Mouse (Mus musculus): ENCODE measurements around the gene Atad2b. TPM values are rescaled to one million over a fixed set of nuclear protein-coding genes. Genes with fewer than 3 reads are reported as not detected.
"Not testable (repeated sequence)": the region's sequence is repeated elsewhere in the genome, so short reads cannot be mapped to it uniquely, and the experiment has no call there.

Gene Atad2b
- polyA plus RNA-seq, 1 experiment from 2014 or later, result 14.9 TPM

DNA sequence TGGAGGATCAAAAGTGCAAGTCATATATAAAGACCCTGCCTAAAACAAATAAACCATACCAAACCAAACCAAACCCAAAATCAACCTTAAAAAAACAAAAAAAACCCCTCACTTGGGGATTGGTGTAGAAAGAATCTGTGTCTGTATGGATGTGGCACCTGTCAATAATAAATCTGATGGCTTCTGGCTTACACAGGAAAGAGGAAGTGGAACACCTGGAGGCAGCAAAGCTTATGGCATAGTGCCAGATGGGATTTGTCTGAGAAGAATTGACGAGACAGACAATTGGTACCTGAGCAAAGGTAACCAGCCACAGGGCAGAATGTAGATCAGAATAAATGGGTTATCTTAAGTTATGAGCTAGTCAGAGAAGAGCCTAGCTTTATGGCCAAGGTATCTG lies 32.1 kb upstream of the Atad2b start:
- Histone ChIP-seq H3K4me2 (no peak overlapping the region), H3K9ac (no peak overlapping the region), H3K4me3 (no peak overlapping the region), H3K27ac (no peak overlapping the region), H3K27me3 (no peaks in the 10 kb centered on the region), H3K9me3 (no peaks in the 10 kb centered on the region), H3K4me1 (no peaks in the 10 kb centered on the region), H3K36me3 (peaks cover 20% of the 10 kb centered on the region)
- WGBS, result 62% methylated on average over 1 of the region's 1 CpGs
- no peak for ATAC-seq (ENCODE audit: insufficient number of reproducible peaks, insufficient read depth, low FRiP score, low TSS enrichment, low read depth)

DNA sequence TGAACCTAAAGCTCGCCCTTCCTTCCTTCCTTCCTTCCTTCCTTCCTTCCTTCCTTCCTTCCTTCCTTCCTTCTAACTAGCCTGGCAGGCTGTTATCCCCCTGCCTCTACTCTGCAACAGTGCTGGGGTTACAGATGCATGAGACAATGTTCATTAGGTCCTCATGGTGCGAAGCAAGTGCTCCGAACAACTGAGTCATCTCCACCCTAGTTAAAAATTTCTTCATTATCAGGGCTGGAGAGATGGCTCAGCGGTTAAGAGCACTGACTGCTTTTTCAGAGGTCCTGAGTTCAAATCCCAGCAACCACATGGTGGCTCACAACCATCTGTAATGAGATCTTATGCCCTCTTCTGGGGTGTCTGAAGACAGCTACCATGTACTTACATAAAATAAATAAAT lies 30.6 kb upstream of the Atad2b start:
- not testable (repeated sequence) for H3K27me3 ChIP-seq; H3K4me3 ChIP-seq; H3K4me1 ChIP-seq; ATAC-seq (ENCODE audit: insufficient number of reproducible peaks, insufficient read depth, low FRiP score, low TSS enrichment, low read depth); H3K4me2 ChIP-seq; H3K9me3 ChIP-seq; H3K9ac ChIP-seq; H3K27ac ChIP-seq
- 93% methylated on average over 4 of the region's 4 CpGs for WGBS
- peaks cover 20% of the 10 kb centered on the region for H3K36me3 ChIP-seq

DNA sequence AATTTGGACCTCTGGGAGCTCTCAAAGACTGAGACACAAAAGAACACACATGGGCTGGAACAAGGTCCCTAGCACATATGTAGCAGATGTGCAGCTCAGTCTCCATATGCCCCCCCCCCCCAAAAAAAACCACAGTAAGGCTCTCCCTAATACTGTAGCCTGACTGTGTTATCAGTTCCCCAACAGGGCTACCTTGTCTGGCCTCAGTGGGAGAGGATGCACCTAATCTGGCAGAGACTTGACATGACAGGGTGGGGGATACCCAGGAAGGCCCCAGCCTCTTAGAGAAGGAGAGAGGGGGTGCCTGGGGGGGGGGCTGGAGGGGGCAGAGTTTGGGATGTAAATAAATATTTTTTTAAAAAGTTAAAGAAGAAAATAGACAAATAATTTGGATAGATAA lies 28.4 kb upstream of the Atad2b start:
- Histone ChIP-seq H3K27me3 (no peaks in the 10 kb centered on the region), H3K9ac (no peak overlapping the region), H3K4me3 (no peak overlapping the region), H3K27ac (no peak overlapping the region), H3K9me3 (no peaks in the 10 kb centered on the region), H3K4me1 (no peaks in the 10 kb centered on the region), H3K36me3 (0 out of 2 replicates have a peak, but pooled peaks cover 9% of the 10 kb centered on the region), H3K4me2 (no peak overlapping the region)
- ATAC-seq (ENCODE audit: insufficient number of reproducible peaks, insufficient read depth, low FRiP score, low TSS enrichment, low read depth), result no peak

DNA sequence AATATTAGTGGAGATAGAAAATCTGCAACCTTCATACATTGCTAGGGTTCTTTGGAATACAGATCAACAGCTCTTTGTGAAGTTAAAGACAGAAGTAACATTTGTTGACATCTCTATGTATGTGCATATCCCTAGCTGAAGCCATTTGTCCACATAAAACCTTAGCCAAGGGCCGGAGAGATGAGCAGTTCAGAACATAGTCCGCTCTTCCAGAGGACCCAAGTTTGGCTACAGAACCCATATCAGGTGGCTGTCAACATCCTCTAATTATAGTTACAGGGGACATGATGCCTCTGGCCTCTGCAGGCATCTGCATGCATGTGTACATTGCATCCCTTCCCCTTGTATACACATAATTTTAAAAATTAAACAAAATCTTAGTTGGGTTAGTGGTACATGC lies 27.9 kb upstream of the Atad2b start:
- no peaks in the 10 kb centered on the region for H3K4me1 ChIP-seq
- H3K36me3 ChIP-seq, result 0 out of 2 replicates have a peak, but pooled peaks cover 9% of the 10 kb centered on the region
- H3K4me3 ChIP-seq, result no peak overlapping the region
- H3K9ac ChIP-seq, result no peak overlapping the region
- no peak for ATAC-seq (ENCODE audit: insufficient number of reproducible peaks, insufficient read depth, low FRiP score, low TSS enrichment, low read depth)
- H3K4me2 ChIP-seq, result no peak overlapping the region
- no peak overlapping the region for H3K27ac ChIP-seq
- no peaks in the 10 kb centered on the region for H3K9me3 ChIP-seq
- H3K27me3 ChIP-seq, result no peaks in the 10 kb centered on the region
- WGBS, result 92% methylated on average over 2 of the region's 2 CpGs

DNA sequence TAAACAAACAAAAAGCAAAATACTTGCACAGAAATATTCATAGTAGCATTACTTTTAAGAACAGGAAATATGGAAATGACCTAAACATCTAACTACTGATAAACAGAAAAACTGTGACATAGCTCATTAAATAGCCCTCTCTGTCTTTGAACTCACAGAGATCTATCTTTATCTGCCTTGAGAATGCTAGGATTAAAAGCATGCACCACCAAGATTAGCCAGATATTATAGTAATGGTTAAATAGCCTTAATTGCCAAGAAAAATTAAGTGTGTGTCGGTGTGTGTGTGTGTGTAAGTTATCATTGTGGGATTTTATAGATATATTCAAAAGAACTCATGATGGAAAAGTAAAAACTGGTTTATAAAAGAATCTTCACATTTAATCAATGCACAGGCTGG lies 27.3 kb upstream of the Atad2b start:
- Histone ChIP-seq H3K36me3 (0 out of 2 replicates have a peak, but pooled peaks cover 9% of the 10 kb centered on the region), H3K4me1 (no peaks in the 10 kb centered on the region), H3K9me3 (no peaks in the 10 kb centered on the region), H3K9ac (no peak overlapping the region), H3K4me3 (no peak overlapping the region), H3K27ac (no peak overlapping the region), H3K4me2 (no peak overlapping the region), H3K27me3 (no peaks in the 10 kb centered on the region)
- no peak for ATAC-seq (ENCODE audit: insufficient number of reproducible peaks, insufficient read depth, low FRiP score, low TSS enrichment, low read depth)
- 84% methylated on average over 1 of the region's 1 CpGs for WGBS

DNA sequence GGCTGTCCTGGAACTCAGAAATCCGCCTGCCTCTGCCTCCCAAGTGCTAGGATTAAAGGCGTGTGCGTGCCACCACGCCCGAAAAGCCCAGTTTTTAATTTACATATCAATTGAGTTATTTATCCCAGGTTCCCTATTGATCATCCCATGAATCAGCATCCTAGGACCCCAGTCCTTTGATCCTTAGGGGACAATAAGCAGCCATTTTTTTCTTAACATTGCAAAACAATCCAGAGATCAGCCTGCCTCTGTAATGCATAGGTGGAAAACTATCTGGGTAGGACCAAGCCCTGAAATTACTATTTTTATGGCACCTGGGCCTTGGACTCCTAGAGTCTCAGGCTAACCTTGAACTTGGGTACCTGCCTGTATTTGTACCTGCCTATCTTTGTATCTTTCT lies 19.1 kb upstream of the Atad2b start:
- H3K9me3 ChIP-seq, result no peaks in the 10 kb centered on the region
- WGBS, result 87% methylated on average over 5 of the region's 5 CpGs
- no peak for ATAC-seq (ENCODE audit: insufficient number of reproducible peaks, insufficient read depth, low FRiP score, low TSS enrichment, low read depth)

DNA sequence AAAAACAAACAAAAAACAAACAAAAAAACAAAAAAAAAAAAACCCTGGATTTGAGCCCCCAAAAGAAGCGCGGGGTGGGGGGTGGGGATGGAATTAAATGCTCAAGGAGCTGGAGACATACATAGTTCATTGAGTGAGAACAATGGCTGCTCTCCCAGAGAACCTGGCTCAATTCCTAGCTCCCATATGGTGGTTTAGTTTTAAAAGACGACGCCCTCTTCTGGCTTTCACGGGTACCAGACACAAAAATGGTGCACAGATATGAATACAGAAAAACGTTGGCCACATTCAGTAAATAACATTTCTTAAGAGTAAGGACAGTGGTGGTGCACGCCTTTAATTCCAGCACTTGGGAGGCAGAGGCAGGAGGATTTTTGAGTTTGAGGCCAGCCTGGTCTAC lies 11.2 kb upstream of the Atad2b start:
- Histone ChIP-seq H3K36me3 (peaks cover 7% of the 10 kb centered on the region; the same call in 1 of the 2 replicates), H3K9me3 (no peaks in the 10 kb centered on the region), H3K27me3 (no peaks in the 10 kb centered on the region), H3K4me1 (no peaks in the 10 kb centered on the region), H3K9ac (no peak overlapping the region), H3K4me2 (no peak overlapping the region), H3K27ac (no peak overlapping the region), H3K4me3 (no peak overlapping the region)
- no peak for ATAC-seq (ENCODE audit: insufficient number of reproducible peaks, insufficient read depth, low FRiP score, low TSS enrichment, low read depth)
- 83% methylated on average over 7 of the region's 7 CpGs for WGBS

More for the DNA sequence above, 19.1 kb upstream of the Atad2b start:
- Histone ChIP-seq H3K4me1 (no peaks in the 10 kb centered on the region), H3K27ac (no peak overlapping the region), H3K4me3 (no peak overlapping the region), H3K9ac (no peak overlapping the region), H3K36me3 (peaks cover 14% of the 10 kb centered on the region), H3K27me3 (no peaks in the 10 kb centered on the region), H3K4me2 (no peak overlapping the region)

DNA sequence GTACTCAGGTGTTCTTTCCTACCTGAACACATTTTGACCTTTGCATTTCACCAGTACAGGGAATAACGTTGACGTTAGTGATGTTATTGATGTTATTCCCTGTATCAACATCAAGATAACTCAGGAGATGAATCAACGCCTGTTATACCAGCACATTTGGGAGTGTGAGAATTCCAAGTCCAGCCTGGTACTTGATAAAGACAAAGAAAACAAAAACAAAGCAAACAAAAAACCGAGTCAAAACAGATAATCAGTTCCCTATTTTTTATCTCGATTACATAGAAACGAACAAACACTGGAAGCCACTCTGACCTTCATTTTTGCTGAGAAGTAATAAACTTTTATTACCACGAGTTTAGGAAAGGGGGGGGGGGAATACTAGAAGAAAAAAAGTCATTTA lies 10.7 kb upstream of the Atad2b start:
- H3K9ac ChIP-seq, result peak overlapping the region; percentile 87
- H3K4me2 ChIP-seq, result peak overlapping the region; percentile 78
- no peak for ATAC-seq (ENCODE audit: insufficient number of reproducible peaks, insufficient read depth, low FRiP score, low TSS enrichment, low read depth)
- WGBS, result 58% methylated on average over 7 of the region's 7 CpGs
- no peak overlapping the region; the same call in 1 of the 2 replicates for H3K27ac ChIP-seq
- no peaks in the 10 kb centered on the region for H3K4me1 ChIP-seq
- peaks cover 4% of the 10 kb centered on the region; the same call in 1 of the 2 replicates for H3K36me3 ChIP-seq
- H3K9me3 ChIP-seq, result no peaks in the 10 kb centered on the region
- peak overlapping the region; percentile 77 for H3K4me3 ChIP-seq
- H3K27me3 ChIP-seq, result no peaks in the 10 kb centered on the region

DNA sequence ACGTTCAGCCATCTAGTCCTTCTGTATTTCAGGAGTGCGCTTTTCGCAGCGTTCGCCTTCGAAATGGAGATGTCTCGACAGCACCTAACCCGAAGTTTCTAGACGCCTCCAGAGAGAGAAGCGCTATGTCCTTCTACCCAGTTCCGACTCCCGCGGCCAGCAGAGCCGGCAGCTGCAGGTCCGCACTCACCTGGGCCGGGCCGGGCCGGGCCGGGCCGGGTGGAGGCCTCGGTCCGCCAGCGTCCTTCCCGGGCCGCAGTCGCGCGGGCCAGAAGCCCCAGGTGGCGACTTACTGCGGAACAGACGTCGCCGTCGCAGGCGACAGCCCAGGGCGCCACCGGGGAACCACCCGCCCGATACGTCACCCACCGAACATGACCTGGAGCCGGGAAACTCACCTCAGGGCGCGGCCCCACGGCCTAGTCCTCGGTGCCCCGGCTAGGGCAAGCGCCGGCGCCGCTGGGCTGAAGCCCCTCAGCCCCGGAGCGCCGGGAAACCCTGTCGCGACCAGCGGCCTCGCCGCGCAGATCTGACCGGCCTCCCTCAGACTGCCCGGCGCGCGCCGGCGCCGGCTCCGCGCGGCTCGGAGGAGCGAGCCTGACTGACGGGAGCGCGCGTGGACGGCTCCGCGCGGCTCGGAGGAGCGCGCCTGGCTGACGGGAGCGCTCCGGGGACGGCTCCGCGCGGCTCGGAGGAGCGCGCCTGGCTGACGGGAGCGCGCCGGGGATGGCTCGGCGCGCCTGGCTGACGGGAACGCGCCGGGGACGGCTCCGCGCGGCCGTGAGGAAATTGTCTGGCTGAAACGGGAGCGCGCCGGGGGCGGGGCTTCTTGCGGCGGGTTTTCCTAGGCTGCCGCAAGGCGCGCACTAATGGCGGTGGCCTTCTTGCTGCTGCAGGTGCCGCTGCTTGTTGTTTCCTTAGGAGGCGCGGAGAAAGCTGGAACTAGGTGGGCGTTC lies 9.9 kb upstream of the Atad2b start, which contains the start of gene Ubxn2a:
Ubxn2a (minus strand) TSS at position 755 of the 956 bp plus-strand sequence.
- Histone ChIP-seq H3K27ac (peak within 1 kb of the TSS; percentile 68), H3K4me2 (peak within 1 kb of the TSS; percentile 78), H3K27me3 (no peaks in the 10 kb centered on the region), H3K9ac (peak within 1 kb of the TSS; percentile 87), H3K9me3 (no peaks in the 10 kb centered on the region), H3K36me3 (no peaks in the 10 kb centered on the region), H3K4me1 (no peaks in the 10 kb centered on the region), H3K4me3 (peak within 1 kb of the TSS; percentile 77)
- peak; percentile 89 for ATAC-seq (ENCODE audit: insufficient number of reproducible peaks, insufficient read depth, low FRiP score, low TSS enrichment, low read depth)
- 1% methylated on average over 123 of the region's 125 CpGs for WGBS

DNA sequence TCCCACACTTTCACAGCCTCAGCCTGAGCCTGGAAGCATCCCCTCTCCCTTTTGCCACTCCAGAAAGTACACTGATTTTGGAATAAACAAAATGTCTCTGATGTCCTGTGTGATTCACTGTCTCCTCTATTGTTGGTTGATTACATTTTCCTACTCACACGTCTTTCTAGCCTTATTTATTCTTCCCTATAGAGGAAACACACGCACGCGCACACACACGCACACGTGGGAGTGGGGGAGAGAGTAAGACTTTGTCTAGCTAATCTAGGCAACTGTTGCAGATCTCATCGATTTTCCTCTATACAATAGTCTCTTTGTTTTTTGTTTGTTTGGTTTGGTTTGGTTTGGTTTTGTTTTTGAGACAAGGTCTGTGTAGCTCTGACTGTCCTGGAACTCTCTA lies 8.8 kb upstream of the Atad2b start:
- Histone ChIP-seq H3K4me1 (no peaks in the 10 kb centered on the region), H3K9me3 (no peaks in the 10 kb centered on the region), H3K27ac (no peak overlapping the region), H3K27me3 (no peaks in the 10 kb centered on the region), H3K9ac (no peak overlapping the region), H3K4me2 (no peak overlapping the region), H3K4me3 (no peak overlapping the region), H3K36me3 (no peaks in the 10 kb centered on the region)
- no peak for ATAC-seq (ENCODE audit: insufficient number of reproducible peaks, insufficient read depth, low FRiP score, low TSS enrichment, low read depth)
- 88% methylated on average over 7 of the region's 7 CpGs for WGBS

DNA sequence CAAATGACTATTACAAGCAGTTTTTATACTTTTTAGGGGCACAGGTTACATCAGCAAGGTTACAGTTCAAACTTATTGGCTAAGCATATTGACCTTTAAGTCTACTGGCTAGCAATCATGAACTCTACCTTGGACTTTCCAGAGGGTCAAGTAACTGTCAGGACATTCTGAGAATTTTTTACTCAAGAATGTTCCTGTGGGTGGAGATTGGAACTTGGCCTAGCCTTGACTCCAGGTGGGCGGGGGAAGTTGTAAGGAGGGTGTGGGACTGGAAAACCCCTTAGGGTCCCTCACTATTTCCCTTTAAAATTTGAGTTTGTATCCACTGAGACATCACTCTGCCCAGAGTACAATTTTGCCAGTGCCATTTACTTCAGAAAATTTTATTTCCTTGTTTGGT lies 6.7 kb upstream of the Atad2b start:
- not testable (repeated sequence) for H3K9ac ChIP-seq; H3K9me3 ChIP-seq; H3K36me3 ChIP-seq; H3K27ac ChIP-seq; H3K4me2 ChIP-seq; H3K4me1 ChIP-seq; H3K27me3 ChIP-seq; ATAC-seq (ENCODE audit: insufficient number of reproducible peaks, insufficient read depth, low FRiP score, low TSS enrichment, low read depth); H3K4me3 ChIP-seq
- 92% methylated on average over 1 of the region's 1 CpGs for WGBS

DNA sequence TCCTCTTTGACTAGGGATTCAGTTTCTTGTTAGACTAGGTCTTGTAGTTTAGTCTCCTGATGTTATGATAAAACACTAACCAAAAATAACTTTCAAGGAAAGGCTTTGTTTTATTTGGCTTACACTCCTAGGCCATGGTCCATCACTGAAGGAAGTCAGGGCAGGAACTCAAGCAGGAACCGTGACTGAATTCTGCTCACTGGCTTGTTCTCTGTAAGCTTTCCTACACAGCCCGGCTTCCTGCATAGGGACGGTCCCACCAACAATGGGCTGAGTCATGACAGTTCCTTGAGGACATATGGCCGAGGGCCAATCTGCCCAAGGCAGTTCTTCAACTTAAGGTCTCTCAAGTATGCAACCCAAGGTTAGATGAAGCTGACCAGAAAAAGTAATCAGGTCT lies 5.4 kb upstream of the Atad2b start:
- Histone ChIP-seq H3K27ac (no peak overlapping the region), H3K27me3 (no peaks in the 10 kb centered on the region), H3K9me3 (no peaks in the 10 kb centered on the region), H3K36me3 (no peaks in the 10 kb centered on the region), H3K4me1 (no peaks in the 10 kb centered on the region), H3K4me3 (no peak overlapping the region), H3K4me2 (no peak overlapping the region), H3K9ac (no peak overlapping the region)
- no peak for ATAC-seq (ENCODE audit: insufficient number of reproducible peaks, insufficient read depth, low FRiP score, low TSS enrichment, low read depth)
- WGBS, result 77% methylated on average over 4 of the region's 4 CpGs
